Mouse (Mus musculus) T-cell, adult 2 months (primary cell): ENCODE data around the gene Tmem258.
"Not testable (repeated sequence)": the region's sequence is repeated elsewhere in the genome, so short reads cannot be mapped to it uniquely, and the experiment has no call there.

Source experiments
- DNase-seq: peaks from one replicate; pipeline ENCODE4 v3.0.0; 2022; ENCODE audit warnings: low spot score

Gene Tmem258

GRCm38 (mm10) chr19:10203848-10204615, at the start of gene Tmem258, which contains the start of gene Fen1:
TSS of gene Tmem258 (plus strand) at chr19:10204014.
TSS of gene Fen1 (minus strand) at chr19:10204169.
- DNase-seq, result peak; percentile 88

GRCm38 (mm10) chr19:10157725-10158124, 46.1 kb upstream of the Tmem258 start:
- no peak for DNase-seq

DNA sequence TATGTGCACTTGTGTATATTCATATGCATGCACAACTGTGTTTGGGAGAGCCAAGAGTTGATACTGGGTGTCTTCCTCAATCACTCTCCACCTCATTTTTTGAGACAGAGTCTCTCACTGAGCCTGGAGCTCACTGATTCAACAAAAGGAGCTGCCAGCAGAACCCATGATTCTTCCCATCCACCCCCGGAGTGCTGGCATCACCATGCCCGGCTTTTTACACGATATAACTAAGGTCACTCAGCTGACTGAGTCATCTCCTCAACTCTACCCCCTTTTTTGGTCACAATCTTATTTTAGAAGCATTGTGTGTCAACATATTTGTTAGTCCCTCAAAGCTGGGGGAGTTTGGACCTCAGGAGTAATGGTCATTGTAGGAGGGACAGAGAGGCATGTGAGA, 39.9 kb upstream of the Tmem258 start:
- DNase-seq, result no peak

- not testable (repeated sequence) for DNase-seq
These were observed 37.9 kb upstream of the Tmem258 start for GRCm38 (mm10) chr19:10165928-10166327.

- DNase-seq, result no peak
These were observed 36.7 kb upstream of the Tmem258 start for GRCm38 (mm10) chr19:10167112-10167511.

GRCm38 (mm10) chr19:10167951-10168350, 35.9 kb upstream of the Tmem258 start:
- DNase-seq, result no peak

DNA sequence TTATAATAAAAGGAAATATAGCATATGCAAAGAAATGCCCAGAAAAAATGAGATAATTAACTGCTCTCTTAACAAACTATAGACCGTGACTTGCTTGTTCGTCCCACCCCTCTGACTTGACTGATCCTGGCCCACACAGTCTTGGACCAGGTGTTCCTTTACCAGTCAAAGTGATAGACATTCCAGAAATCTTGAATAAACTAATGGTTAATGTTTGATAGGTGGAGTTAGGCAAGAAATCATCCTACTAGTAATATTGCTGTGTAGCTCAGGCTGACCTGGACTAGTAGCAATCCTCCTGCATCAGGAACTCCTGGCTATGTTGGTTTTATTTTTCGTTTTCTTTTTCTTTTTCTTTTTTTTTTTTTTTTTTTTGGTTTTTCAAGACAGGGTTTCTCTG, 35.4 kb upstream of the Tmem258 start:
- DNase-seq, result no peak

- DNase-seq, result no peak
These were observed 34.6 kb upstream of the Tmem258 start for GRCm38 (mm10) chr19:10169179-10169578.

DNA sequence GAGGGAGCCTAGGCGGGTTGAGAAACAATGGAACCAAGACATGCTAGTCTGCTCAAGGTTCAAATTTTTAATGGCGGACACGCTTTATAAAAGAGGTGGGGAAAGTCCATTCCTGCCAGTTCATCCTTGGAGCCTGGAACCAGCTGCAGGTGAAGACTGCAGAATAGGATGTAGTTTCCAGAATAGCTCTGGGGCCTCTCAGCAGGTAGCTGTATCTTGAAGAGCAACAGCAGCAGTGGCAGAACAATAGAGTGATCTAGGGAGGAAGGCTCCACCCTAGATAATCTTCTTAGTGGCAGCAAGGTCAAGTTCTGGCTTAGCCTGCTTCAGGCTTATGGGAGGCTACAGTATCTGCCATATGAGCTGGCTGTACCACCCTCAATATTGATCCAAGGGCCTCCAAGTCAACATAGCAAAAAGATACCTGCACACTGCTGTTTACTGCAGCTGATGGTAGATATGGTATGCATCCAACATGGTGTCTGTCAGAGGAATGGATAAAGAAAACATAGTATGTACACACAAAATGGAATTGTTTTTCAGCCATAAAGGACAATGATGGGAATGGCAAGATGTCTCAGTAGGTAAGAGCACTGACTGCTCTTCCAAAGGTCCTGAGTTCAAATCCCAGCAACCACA, 34.0 kb upstream of the Tmem258 start:
- not testable (repeated sequence) for DNase-seq

- no peak for DNase-seq
These were observed 33.3 kb upstream of the Tmem258 start for GRCm38 (mm10) chr19:10170466-10170865.

GRCm38 (mm10) chr19:10171359-10171758, 32.5 kb upstream of the Tmem258 start:
- no peak for DNase-seq

GRCm38 (mm10) chr19:10171846-10172245, 32.0 kb upstream of the Tmem258 start:
- DNase-seq, result no peak

- no peak for DNase-seq
These were observed 30.6 kb upstream of the Tmem258 start for GRCm38 (mm10) chr19:10173116-10173718.

DNA sequence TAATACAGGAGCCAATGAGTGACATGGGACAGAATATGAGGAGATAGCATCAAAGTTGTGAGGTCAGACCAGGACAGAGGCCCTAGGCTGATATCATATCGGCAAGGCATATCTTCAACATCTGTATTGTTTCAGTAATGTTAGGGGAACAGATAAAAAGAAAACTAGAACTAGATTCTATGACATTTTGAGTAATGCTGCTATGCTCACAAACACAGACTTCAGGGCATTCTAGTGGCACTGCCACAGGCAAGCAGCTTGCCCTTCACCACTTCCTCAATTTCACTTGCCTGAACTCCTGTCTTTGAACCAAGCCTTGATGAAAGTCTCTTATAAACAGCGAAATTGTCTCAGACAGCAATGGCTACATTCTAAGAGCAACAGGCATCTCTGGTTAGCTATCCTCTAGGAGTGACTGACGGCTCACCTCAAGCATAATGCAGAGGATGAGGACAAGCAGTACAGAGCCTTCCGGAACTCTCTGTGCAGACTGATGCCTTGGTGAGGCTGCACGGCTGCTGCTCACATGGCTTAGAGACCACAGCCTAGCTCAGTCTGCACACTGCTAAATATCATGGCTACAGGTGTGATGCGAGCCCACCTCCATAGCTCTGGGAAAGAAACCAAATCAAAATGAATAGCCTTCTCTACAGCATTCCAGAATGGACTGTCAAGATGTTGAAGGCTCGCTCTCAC, 29.8 kb upstream of the Tmem258 start:
- no peak for DNase-seq

GRCm38 (mm10) chr19:10174956-10175355, 28.9 kb upstream of the Tmem258 start:
- DNase-seq, result no peak

DNA sequence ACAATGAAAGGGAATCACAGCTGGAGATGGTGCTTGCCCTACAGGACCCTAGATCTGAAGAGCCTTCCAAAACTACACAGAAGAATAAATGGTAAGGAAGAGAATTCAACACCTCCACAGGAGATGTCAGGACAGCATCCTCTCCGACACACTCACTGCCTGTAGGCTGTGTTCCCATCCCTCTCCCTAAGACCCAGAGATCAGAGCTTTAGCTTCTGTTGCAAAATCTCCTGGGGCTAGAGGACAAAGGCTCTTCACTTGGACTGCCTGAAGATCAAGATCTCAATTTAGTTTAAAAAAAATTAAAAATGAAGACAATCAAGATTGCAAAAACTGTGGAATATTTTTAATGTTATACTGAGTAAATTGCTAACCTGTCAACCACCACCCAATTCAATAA, 27.3 kb upstream of the Tmem258 start:
- no peak for DNase-seq

DNA sequence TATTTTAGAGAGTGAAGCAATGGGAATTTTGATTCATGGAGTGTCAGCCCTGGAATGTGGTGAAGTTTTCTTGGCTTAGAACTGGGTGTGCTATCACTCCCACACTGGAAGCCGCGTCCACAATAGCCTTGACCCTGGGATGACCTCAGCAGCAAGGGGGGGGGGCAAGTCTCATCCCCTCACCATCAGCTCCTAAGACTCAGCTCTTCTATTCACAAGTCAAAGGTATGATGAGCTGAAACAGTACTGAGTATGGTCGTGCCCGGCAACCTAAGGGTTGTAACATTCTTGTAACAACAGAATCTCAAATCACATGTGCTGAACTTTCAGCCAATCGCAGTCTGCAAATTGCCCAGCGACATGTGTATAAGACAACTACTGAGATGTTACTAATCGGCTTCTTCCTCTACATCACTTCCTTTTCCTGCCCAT, 26.9 kb upstream of the Tmem258 start:
- DNase-seq, result no peak

- no peak for DNase-seq
These were observed 22.6 kb upstream of the Tmem258 start for GRCm38 (mm10) chr19:10181225-10181624.

- no peak for DNase-seq
These were observed 21.7 kb upstream of the Tmem258 start for GRCm38 (mm10) chr19:10182142-10182541.

DNA sequence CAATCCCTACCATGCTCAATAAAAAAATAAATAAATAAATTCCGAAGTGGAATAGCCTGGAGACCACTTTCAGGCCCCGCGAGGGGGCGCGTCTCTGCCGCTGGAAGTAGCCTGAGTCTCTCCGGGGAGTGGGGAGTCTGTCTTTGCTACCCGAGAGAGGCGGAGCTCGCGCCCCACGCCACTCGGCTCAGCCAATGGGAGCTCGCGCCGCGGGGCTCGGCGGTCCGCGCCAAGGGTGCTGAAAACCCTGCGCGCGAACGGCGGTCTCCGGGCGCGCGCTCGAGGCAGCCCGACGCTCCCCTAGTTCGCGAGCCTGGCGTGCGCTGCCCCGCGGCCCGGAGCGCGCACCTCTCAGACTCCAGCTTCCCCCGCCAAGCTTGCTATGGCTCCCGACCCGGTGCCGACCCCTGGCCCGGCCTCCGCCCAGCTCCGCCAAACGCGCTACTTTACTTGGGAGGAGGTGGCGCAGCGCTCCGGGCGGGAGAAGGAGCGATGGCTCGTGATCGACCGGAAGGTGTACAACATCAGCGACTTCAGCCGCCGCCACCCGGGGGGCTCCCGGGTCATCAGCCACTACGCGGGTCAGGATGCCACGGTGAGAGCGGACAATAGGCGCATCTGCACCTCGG, 21.0 kb upstream of the Tmem258 start, which contains the start of gene Fads1:
Fads1 (plus strand) TSS at position 219 of the 629 bp plus-strand sequence.
- DNase-seq, result peak; percentile 84

- DNase-seq, result peak; percentile 41
These were observed 20.4 kb upstream of the Tmem258 start for GRCm38 (mm10) chr19:10183299-10183983.
